Mouse (Mus musculus): Measurements from ENCODE around the gene P4hb.

The P4hb gene

GRCm38 (mm10) chr11:120572752-120573584, at the start of gene P4hb:
Gene P4hb (minus strand): TSS chr11:120573253.
- WGBS, result under 1% methylated on average over 94 of the region's 94 CpGs

DNA sequence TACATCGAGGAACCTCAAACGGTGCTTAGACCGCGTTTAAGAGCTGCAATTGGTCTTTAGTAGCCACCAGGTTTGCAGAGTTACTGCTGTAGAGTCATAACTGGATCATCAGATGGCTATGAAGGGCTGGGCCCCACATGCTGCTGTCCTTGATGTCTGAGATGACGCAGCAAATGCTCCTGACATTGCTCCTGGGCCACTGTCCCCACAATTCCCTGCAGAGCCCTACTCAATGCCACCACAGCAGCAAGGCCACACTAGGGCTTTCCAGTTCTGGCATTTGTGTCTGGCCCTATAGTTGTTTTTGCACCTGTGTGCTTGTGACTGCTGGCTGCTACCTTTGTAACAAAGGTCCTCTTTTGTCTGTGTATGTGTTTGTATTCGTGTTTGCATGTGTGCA, 49.8 kb upstream of the P4hb start:
- WGBS, result 89% methylated on average over 6 of the region's 6 CpGs

DNA sequence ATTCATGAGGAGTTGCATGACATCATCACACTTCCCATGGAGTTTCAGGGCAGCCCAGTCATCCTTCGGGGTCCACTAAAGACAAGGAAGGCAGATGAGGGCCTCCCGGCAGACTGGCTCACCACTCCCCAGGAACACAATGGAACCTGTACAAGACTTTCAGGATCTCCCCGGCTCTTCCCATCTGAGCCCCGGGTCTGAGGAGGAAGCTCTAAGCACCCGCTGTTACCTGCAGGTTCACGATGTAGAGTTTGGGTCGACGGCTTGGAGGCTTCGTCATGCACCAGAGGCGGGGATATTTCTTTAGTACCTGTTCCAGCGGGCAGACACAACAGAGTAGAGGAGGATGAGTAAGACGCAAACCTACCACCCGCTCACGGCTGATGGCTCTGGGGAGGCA, 47.1 kb upstream of the P4hb start:
- WGBS, result 90% methylated on average over 14 of the region's 14 CpGs

DNA sequence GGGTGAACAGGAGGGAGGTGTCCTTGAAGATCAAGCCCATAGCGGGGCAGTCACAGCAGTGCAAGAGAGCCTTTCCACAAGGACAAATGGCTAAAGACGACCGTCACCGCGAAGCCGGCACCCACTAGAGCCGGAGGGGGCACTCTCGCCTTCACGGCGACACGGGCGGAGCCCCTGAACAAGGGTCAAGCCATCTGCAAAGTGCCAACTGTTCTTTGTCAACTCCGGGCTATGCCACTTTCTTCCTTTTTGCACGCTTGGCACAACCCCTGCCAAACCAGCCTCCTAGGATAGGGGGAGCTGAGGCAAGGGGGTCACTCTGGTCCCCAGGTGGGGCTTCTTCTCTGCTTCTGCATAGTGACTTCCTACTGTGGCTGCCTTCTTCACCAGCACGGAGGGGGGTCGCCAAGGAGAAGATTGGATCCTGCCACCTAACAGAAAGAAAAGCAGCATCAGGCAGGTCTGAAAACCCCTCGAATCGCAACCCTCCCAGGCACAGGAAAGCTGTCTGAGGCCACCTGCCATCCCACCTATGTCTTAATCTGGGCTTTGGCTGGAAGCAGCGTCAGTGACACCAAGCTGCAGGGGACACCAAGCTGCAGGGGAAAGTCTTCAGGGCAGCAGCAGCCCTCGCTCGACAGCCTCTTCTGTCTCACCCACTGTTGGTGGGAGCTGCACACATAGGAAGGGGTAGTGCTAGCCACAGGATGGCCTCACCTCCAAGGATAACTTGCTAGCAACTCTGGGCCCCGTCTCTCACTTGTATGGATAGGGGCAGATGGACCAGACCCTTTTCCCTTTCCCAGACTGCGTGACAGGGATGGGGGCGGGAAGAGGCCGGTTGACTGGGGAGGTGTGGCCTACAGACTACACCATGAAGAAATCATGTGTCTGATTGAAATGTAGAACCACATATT, 45.8 kb upstream of the P4hb start:
- WGBS, result 91% methylated on average over 25 of the region's 25 CpGs

- under 1% methylated on average over 56 of the region's 56 CpGs for WGBS
These were observed 44.6 kb upstream of the P4hb start, which contains the start of gene Pcyt2 for GRCm38 (mm10) chr11:120617519-120618112. Gene Pcyt2 (minus strand): TSS chr11:120617936.

DNA sequence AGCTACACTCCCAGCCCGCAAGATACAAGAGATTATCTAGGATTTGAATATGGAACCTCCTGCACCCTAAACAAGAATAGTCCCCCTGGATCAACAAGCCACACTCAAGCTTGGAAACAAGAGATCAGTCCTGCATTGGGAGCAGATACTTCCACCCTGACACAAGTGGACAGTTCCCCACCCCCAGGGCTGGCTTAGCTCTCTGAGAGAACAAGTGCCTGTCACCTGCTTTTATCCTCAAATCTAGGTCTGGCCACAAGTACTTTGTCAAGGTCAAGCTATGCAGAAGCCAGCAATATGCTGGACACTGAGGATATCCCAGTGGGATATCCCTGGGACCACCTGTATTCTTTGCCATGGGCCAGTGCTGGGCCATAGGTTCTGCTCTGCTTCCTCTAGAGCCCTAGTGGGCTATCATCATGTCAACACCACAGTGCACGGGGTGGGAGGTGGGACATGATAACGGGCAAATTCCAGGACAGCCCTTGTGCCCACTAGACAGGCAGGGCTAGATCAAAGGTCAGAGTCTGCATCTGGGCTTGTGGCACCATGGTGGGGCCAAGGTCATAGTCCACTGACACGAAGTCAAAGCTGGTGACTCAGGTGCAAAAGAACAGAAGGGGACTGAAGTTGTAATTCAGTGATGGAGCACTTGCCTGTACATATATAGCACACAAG, 43.7 kb upstream of the P4hb start:
- WGBS, result 32% methylated on average over 4 of the region's 4 CpGs

GRCm38 (mm10) chr11:120615606-120616203, 42.7 kb upstream of the P4hb start:
- 71% methylated on average over 11 of the region's 11 CpGs for WGBS

DNA sequence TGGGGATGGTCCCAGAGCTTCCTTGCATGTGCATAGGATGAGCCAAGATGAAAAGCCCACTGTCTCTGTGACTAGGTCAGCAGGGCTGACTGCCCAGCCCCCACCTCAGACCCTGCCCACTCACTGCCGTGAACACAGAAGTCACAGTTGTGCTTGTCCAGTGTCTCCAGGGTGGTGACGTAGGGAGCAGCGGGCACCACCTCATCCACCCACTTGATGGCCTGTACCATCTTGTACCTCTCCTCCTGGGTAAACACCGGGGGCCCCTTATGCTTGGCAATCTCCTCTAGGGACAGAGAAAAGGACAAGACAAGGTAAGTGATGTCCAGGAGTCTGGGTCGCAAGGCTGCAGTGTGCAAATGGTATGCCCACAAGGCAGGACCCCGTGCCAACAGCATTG, 42.1 kb upstream of the P4hb start:
- 74% methylated on average over 6 of the region's 6 CpGs for WGBS

- 77% methylated on average over 8 of the region's 8 CpGs for WGBS
These were observed 40.9 kb upstream of the P4hb start for GRCm38 (mm10) chr11:120613976-120614375.

GRCm38 (mm10) chr11:120613481-120613972, 40.5 kb upstream of the P4hb start:
- WGBS, result 88% methylated on average over 10 of the region's 10 CpGs

GRCm38 (mm10) chr11:120612763-120613162, 39.7 kb upstream of the P4hb start:
- WGBS, result 37% methylated on average over 6 of the region's 6 CpGs

GRCm38 (mm10) chr11:120610477-120611046, 37.5 kb upstream of the P4hb start:
- WGBS, result 72% methylated on average over 9 of the region's 9 CpGs

- WGBS, result 40% methylated on average over 8 of the region's 8 CpGs
These were observed 36.2 kb upstream of the P4hb start for GRCm38 (mm10) chr11:120609250-120609649.

DNA sequence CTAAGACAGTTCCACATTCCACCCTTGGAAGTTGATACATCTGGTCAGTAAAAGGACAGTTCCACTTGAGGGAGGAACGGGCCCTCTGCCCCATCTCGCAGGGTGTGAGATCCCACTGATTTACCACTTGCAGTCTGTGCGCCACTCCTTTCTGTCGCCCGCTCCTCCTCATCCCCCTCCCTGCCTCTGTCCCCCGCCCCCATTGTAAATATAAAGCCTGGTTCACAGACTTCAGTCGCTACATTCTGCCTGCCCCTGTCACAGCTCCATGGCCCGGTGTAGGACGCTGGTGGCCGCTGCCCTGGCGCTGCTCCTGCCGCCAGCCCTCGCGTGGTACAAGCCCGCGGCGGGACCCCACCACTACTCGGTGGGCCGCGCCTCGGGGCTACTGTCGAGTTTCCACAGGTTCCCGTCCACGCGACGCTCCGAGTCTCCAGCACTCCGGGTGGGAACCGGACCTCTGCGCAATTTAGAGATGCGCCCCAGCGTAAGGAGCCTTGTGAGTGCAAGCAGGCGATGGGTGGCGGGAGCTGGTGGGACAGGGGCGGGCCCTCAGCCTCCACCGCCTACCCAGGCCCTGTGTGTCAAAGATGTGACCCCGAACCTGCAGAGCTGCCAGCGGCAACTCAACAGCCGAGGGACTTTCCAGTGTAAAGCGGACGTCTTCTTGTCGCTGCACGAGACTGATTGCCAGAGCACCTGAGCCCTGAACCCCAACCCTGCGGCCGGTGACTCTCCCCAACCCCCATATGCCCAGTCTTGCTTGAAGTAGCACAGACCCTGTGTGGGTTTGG, 35.4 kb upstream of the P4hb start, which contains the start of gene Npb:
Gene Npb, plus strand, starts transcription at position 237 of the 794 bp plus-strand sequence.
- WGBS, result 14% methylated on average over 45 of the region's 45 CpGs

DNA sequence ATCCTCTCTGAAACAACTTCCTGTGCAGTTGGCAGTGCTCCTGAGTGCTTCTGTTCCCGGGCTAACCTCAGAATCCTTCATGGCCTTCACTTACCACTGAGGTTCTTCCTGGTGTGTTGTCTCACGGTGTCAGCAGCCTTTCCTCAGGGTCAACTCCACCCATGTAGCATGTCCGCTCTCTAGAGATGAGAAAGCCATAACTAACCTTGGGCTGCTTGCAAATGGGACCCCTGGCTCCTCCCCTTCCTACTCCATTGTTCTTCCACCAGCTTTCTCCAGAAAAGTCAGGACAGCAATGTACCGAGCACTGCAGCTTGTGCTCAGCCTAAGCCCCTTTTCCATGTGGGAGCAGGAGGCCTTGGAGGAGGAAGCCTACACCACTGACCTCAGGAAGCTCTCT, 33.7 kb upstream of the P4hb start:
- WGBS, result 72% methylated on average over 4 of the region's 4 CpGs

- WGBS, result 73% methylated on average over 7 of the region's 7 CpGs
These were observed 32.6 kb upstream of the P4hb start for GRCm38 (mm10) chr11:120605667-120606066.

DNA sequence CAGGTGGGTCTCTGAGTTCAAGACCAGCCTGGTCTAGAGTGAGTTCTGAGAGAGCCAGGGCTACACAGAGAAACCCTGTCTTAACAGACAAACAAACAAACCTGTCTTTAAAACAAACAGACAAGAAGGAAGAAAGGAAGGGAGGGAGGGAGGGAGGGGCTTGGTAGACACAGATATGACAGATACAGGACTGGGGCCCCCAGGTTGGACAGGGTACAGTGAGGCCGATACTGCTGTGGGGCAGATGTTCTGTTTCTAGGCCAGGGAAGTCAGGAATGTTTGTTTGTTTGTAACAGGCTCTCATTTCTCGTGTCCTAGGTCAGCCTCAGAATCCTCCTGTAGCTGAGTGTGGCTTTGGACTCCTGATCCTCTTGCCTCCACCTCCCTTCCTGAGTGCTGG, 30.5 kb upstream of the P4hb start:
- 79% methylated on average over 2 of the region's 2 CpGs for WGBS

DNA sequence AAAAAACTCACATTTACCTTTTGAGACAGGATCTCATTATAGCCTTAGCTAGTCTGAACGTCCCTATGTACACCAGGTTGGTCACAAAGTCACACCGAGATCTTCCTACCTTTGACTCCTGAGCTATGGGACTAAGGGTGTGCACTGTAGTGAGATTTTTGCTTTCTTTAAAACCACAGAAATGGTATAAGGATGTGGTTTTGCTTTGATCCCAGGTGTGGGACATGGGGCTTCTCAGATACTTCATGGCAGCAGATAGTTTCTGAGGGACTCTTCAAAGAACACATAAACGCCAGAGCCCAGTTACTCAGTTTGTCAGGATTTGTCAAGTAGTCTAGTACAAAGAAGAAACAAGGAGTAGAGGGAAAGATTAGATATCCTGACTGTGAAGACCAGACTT, 27.7 kb upstream of the P4hb start:
- whole genome bisulfite sequencing, result 93% methylated on average over 3 of the region's 3 CpGs

GRCm38 (mm10) chr11:120598990-120599549, 26.0 kb upstream of the P4hb start:
- 36% methylated on average over 17 of the region's 17 CpGs for WGBS
